Mouse (Mus musculus) heart, postnatal 14 days (tissue): ENCODE results near the gene Mylk. TPM values are rescaled to one million over a fixed set of nuclear protein-coding genes. Genes with fewer than 3 reads are reported as not detected.
"Not testable (repeated sequence)": the region's sequence is repeated elsewhere in the genome, so short reads cannot be mapped to it uniquely, and the experiment has no call there.

ENCODE experiments used
- DNase-seq, 2 experiments: peaks; one replicate each; pipeline ENCODE4 v3.0.0; 2021 to 2022
- intact Hi-C: fragments of 180-260 bp; cut with DNase I; formaldehyde crosslinking; loops from one replicate; pipeline ENCODE4 v1.15.1; 2025
- long read RNA-seq, 2 experiments: library from polyadenylated mRNA; stranded (forward); transcript quantifications; one replicate each; pipeline ENCODE4 v2.0.0; 2021
- total RNA-seq, 2 experiments: library from RNA; stranded (reverse); gene quantifications; 2 replicates each; pipeline ENCODE4 v1.2.3; 2021

Gene Mylk
- total RNA-seq: 10 to 100 TPM; 37.2 to 37.9 TPM
- long read RNA-seq, experiment 1, partial matches to known transcripts: 5 of 11 reads
- long read RNA-seq, experiment 1, other reads (novel, unspliced or antisense): 6 of 11 reads
- long read RNA-seq, experiment 2, partial matches to known transcripts: 2 of 6 reads
- long read RNA-seq, experiment 2, other reads (novel, unspliced or antisense): 3 of 6 reads

GRCm38 (mm10) chr16:34745065-34745585, at the start of gene Mylk:
Mylk (plus strand) TSS chr16:34745210.
- intact Hi-C loops: no loop called here
- DNase-seq: peak; percentile 85 to 86

- DNase-seq, intact Hi-C loops: not testable (repeated sequence)
Measured at GRCm38 (mm10) chr16:34698721-34699120, 46.3 kb upstream of the Mylk start.

GRCm38 (mm10) chr16:34700165-34700827, 44.7 kb upstream of the Mylk start:
- DNase-seq: peak; percentile 75 to 81
- intact Hi-C loops: loop anchor here (1.0 to 5.0 kb wide), 5 partner anchors 33 to 508 kb away; no protein-coding TSS in a partner anchor

- DNase-seq: no peak
- intact Hi-C loops: loop anchor here (1.0 to 5.0 kb wide), 5 partner anchors 34 to 509 kb away; no protein-coding TSS in a partner anchor
Measured at GRCm38 (mm10) chr16:34700828-34701216, 44.2 kb upstream of the Mylk start.

- intact Hi-C loops: no loop called here
Measured at GRCm38 (mm10) chr16:34706019-34706418, 39.0 kb upstream of the Mylk start.

GRCm38 (mm10) chr16:34706487-34706946, 38.5 kb upstream of the Mylk start:
- intact Hi-C loops: no loop called here
- peak; percentile 14 to 43 for DNase-seq

More at GRCm38 (mm10) chr16:34706019-34706418, 39.0 kb upstream of the Mylk start:
- DNase-seq: no peak

- intact Hi-C loops: no loop called here
- DNase-seq: peak in 1 of 2 experiments; percentile 18
Measured at GRCm38 (mm10) chr16:34711481-34711880, 33.5 kb upstream of the Mylk start.

- intact Hi-C loops: no loop called here
- DNase-seq: no peak
Measured at GRCm38 (mm10) chr16:34725156-34725555, 19.9 kb upstream of the Mylk start.

- DNase-seq, intact Hi-C loops: not testable (repeated sequence)
Measured at GRCm38 (mm10) chr16:34728610-34729009, 16.4 kb upstream of the Mylk start.

- DNase-seq: no peak
- intact Hi-C loops: no loop called here
Measured at GRCm38 (mm10) chr16:34729371-34729770, 15.6 kb upstream of the Mylk start.

- intact Hi-C loops: no loop called here
- no peak for DNase-seq
Measured at GRCm38 (mm10) chr16:34738656-34739233, 6.3 kb upstream of the Mylk start.

GRCm38 (mm10) chr16:34742930-34743329, 2.1 kb upstream of the Mylk start:
- no peak for DNase-seq
- intact Hi-C loops: no loop called here

GRCm38 (mm10) chr16:34748081-34748720, 3.2 kb downstream of the Mylk start:
- DNase-seq: no peak
- intact Hi-C loops: no loop called here

- intact Hi-C loops: no loop called here
- DNase-seq: no peak
Measured at GRCm38 (mm10) chr16:34749536-34749935, 4.5 kb downstream of the Mylk start.

- DNase-seq: no peak
- intact Hi-C loops: no loop called here
Measured at GRCm38 (mm10) chr16:34752026-34752425, 7.0 kb downstream of the Mylk start.

GRCm38 (mm10) chr16:34752977-34753376, 8.0 kb downstream of the Mylk start:
- intact Hi-C loops: no loop called here
- no peak for DNase-seq

- no peak for DNase-seq
- intact Hi-C loops: no loop called here
Measured at GRCm38 (mm10) chr16:34756991-34757390, 12.0 kb downstream of the Mylk start.

- intact Hi-C loops: no loop called here
- no peak for DNase-seq
Measured at GRCm38 (mm10) chr16:34758205-34758604, 13.2 kb downstream of the Mylk start.

GRCm38 (mm10) chr16:34763959-34764591, 19.1 kb downstream of the Mylk start:
- intact Hi-C loops: no loop called here
- no peak for DNase-seq

GRCm38 (mm10) chr16:34765666-34766065, 20.7 kb downstream of the Mylk start:
- DNase-seq: no peak
- intact Hi-C loops: no loop called here
